Mouse (Mus musculus) NIH3T3 (cell line): ENCODE measurements around the gene Ltk.

ENCODE experiments used
- DNase-seq: peaks from one replicate; pipeline ENCODE4 v3.0.0-alpha.2; 2012; ENCODE audit warnings: low read depth

Gene Ltk

DNA sequence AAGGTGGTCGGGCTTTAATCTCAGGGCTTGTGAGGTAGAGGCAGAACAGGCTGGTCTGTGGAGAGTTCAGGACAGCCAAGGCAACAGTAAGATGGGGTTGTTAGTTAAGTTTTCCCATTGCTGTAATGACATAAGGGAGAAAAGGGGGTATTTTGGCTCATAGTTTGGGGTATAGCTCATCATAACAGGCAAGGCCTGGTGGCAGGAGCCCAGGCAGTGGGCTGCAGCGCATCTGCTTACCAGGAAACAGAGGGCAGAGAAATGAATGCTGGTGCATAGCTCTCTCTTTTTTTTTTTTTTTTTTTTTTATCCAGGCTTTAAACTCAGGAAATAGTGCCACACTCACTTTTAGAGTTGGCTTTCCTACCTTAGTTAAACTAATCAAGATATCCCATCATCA lies 57.1 kb downstream of the Ltk start:
- no peak for DNase-seq
